Mouse (Mus musculus): Measurements from ENCODE around the gene Gstm6. TPM values are rescaled to one million over a fixed set of nuclear protein-coding genes. Genes with fewer than 3 reads are reported as not detected.
A peak's percentile ranks its signal among the peaks of the same experiment; 100 is the strongest.
"Not testable (repeated sequence)": the region's sequence is repeated elsewhere in the genome, so short reads cannot be mapped to it uniquely, and the experiment has no call there.

Gene Gstm6
- total RNA-seq, 2 experiments from 2014 or later: 1.6 to 3.2 TPM

DNA sequence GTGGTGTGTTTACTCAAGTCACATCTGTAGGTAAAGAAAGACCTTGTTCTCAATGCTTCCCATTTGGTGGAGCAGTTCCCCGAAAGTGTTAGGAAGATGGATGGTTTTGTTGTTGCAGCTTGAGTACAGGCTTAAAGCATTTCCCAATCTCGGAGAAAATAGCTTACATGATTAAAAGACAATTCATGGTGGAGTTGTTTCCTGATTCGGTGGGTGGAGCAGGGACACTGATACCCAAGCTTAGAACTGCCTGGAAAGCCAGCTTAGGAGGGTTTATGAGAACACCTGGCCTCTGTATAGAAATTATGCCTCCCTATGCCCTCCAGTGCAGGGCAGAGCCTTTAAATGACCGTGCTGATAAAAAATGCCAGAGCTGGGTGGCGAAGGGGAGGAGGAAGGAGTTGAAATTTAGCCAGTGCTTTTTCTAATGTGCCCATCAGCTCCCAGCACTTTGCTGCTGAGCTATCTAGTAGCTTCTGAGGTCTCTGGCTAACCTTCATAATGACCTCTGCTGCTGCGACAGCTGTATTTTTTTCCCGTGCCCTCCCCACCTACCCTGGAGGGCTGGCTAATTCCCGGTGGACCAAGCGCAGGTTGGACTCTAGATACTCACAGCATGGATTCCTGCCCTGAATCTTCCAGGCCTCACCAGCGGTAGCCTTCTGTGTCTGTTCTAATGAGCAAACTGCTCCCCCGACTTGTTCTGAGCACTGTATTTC lies 42.4 kb downstream of the Gstm6 start:
- DNase-seq (ENCODE audit: low spot score): no peak
- intact Hi-C loops (cut with DNase I): no loop called here

GRCm38 (mm10) chr3:107898691-107899090 lies 44.9 kb downstream of the Gstm6 start:
- intact Hi-C loops (cut with DNase I): no loop called here

DNA sequence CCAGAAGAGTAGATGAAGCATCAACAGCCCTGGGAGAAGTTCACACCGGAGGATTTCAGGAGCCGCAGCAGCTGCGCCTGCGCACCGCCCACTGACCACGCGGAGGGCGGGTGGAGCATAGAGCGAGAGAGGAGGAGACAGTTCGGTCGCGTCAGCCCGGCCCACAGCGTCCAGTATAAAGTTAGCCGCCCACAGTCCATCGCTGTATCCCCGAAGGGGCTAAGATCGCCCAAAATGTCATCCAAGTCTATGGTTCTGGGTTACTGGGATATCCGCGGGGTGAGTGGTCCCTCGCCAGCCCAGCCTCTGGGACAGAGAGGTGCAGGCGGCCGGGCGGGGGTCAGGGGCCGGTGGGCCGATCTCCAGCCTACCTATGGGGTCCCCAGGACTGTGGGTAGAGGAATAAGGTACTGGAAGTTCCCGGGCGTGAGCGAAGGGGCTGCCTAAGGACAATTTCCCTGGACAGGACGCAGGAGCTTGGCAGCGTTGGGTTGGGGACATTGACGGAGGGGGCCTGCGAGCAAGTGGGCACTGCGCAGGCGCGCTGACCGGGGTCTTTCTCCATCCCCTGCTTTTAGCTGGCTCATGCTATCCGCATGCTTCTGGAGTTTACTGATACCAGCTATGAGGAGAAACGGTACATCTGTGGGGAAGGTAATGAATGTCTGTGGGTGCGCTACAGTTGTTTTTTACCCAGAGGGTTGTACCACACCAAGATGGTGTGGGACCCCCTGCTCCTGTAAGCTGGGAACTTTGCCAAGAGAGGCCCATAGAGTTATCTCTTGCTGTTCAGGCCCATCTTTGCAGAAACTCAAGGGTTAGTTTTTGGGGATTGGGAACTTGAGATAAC lies 47.6 kb downstream of the Gstm6 start, which contains the start of gene Gstm5:
TSS of gene Gstm5 (plus strand) at position 102 of the 850 bp plus-strand sequence.
- intact Hi-C loops (cut with DNase I): no loop called here
- DNase-seq (ENCODE audit: low spot score): peak; percentile 77

More at GRCm38 (mm10) chr3:107898691-107899090, 44.9 kb downstream of the Gstm6 start:
- no peak for DNase-seq (ENCODE audit: low spot score)

- DNase-seq (ENCODE audit: low spot score): no peak
- intact Hi-C loops (cut with DNase I): no loop called here
These were observed 48.3 kb downstream of the Gstm6 start for GRCm38 (mm10) chr3:107895194-107895719.

DNA sequence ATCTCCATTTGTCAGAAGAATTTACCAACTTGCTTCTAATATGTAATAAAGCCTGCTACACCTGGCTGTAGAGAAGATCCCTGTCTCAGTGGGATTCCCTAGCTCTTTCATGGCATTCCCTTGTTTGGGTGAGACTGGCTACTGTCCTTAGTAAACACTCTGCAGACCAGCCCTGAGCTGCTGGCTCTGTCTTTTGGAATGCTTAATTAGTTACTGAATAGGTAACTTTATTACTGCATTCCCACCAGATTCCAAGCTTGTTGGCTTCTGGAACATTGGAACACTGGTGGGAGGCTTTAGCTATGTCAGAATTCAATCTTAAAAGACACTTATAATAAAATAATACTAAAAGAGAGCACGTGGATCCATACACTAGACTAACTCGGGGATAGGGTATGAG lies 54.3 kb downstream of the Gstm6 start:
- DNase-seq (ENCODE audit: low spot score); intact Hi-C loops (cut with DNase I): not testable (repeated sequence)

Other genes starting within 250 kb of the Gstm6 start
- 10 to 100 TPM; 80.0 to 81.1 TPM for gene Ahcyl1, start 247.2 kb downstream of the Gstm6 start, total RNA-seq (2021)
- 10 to 100 TPM; 46.8 to 48.6 TPM for gene Csf1, start 183.3 kb downstream of the Gstm6 start, total RNA-seq (2021)
- not detected for gene Eps8l3, start 66.5 kb downstream of the Gstm6 start, total RNA-seq (2021)
- gene Gstm5, start 47.9 kb downstream of the Gstm6 start, total RNA-seq (2021): 10 to 100 TPM; 50.1 to 51.4 TPM
- gene Gstm7, start 11.9 kb downstream of the Gstm6 start, total RNA-seq (2021): 10 to 100 TPM; 77.7 to 79.7 TPM
- gene Gstm3, start 25.5 kb upstream of the Gstm6 start, total RNA-seq (2021): not detected
- gene Gstm2, start 42.7 kb upstream of the Gstm6 start, total RNA-seq (2021): 100 to 1,000 TPM; 137 to 156 TPM
- gene Gstm1, start 74.2 kb upstream of the Gstm6 start, total RNA-seq (2021): 100 to 1,000 TPM; 224 to 232 TPM
- 10 to 100 TPM; 10.9 TPM for gene Gstm4, start 101.1 kb upstream of the Gstm6 start, total RNA-seq (2021)
- gene Ampd2, start 142.9 kb upstream of the Gstm6 start, total RNA-seq (2021): 1 to 10 TPM; 4.7 to 6.2 TPM
- gene Gnat2, start 149.0 kb upstream of the Gstm6 start, total RNA-seq (2021): not detected
- 10 to 100 TPM; 18.5 to 21.3 TPM for gene Gnai3, start 202.4 kb upstream of the Gstm6 start, total RNA-seq (2021)
- not detected for gene Gpr61, start 211.1 kb upstream of the Gstm6 start, total RNA-seq (2021)
- gene Amigo1, start 242.6 kb upstream of the Gstm6 start, total RNA-seq (2021): 10 to 100 TPM; 12.2 to 12.5 TPM

All from heart, postnatal 25 days (tissue).